Mouse (Mus musculus): ENCODE measurements around the gene B230219D22Rik.

GRCm38 (mm10) chr13:55721995-55722394 lies 29.1 kb downstream of the B230219D22Rik start:
- TF ChIP-seq POLR2A (IDR thresholded peaks at IDR 0.05; ENCODE audit: control insufficient read depth, low read depth, low read length) (no peak), CTCF (IDR thresholded peaks at IDR 0.05; ENCODE audit: control insufficient read depth, insufficient read depth, insufficient replicate concordance, low read depth, low read length) (no peak)
